9 mouse cellular contexts compared by ENCODE assay signal in the genomic region with DNA sequence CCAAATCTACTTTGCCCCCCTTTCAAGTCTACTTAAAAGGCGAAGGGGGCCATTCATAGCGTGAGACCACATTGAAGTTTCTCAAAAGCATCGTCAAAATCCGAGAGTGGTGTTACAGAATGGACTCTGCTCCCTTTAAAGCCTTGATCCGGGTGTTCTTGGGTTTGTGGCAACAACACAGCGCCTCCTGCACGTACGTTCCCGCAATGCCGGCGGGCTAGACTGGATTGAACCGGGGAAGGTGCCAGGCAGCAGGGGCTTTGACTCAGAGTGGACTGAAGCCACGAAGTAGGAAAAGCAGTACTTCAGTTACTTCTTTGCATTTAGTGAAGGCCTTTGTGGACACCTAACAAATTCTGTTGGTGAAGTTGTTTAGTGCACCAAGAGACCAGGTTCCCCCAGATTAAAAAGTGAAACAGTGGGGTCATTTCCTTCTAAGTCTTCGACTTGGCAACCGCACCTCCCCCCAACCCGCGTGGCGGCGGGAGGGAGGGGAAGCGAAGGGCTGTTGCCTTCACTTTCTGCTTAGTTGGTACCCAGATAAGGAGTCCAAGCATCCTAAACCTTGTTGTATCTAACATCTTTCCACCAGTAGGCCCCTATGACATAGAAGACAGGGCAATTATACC. TPM values are rescaled to one million over a fixed set of nuclear protein-coding genes. Genes with fewer than 3 reads are reported as not detected.
DNase-seq lines count a peak whose midpoint lies in the region; ATAC-seq and TF ChIP-seq lines count a peak whose summit lies in the region.
"Had no signal": no experiment of that assay in that cellular context is flagged by ENCODE, and none has a peak within 500 bp of the region (broad histone marks: within the 10 kb centered on the region; RNA-seq: fewer than 3 reads in every experiment).

No protein-coding gene starts in this region.

- peak; percentile 74 for DNase-seq in forebrain, embryonic 11.5 days (ENCODE audit: low spot score)
- DNase-seq in A20 (ENCODE audit: low read depth, low spot score): peak; percentile 66
- no peak for DNase-seq in heart, postnatal 0 days (ENCODE audit: low spot score)
- peak; percentile 83 for DNase-seq in lung, postnatal 0 days (ENCODE audit: low spot score)
- DNase-seq in right cerebral cortex, adult 2 months (ENCODE audit: low spot score in 2 of 2): no peak
- DNase-seq in urinary bladder, postnatal 25 days (ENCODE audit: low spot score): no peak
- DNase-seq in adrenal gland, postnatal 36 days: no peak
- DNase-seq: right cerebral cortex, postnatal 25 days had no signal

- no peak overlapping the region for H3K27ac ChIP-seq in forebrain, embryonic 11.5 days (ENCODE audit: low read depth, low read length)
- no peak overlapping the region for H3K27ac ChIP-seq in forebrain, embryonic 13.5 days
- H3K27ac ChIP-seq in heart, postnatal 0 days (ENCODE audit: low read depth): no peak overlapping the region
- H3K27ac ChIP-seq in lung, postnatal 0 days (ENCODE audit: low read length): 0 out of 2 replicates have a peak overlapping the region, but pooled peaks have one; percentile 23

- H3K36me3 ChIP-seq in forebrain, embryonic 11.5 days (ENCODE audit: control insufficient read depth, insufficient read depth, low read length): no peaks in the 10 kb centered on the region
- no peaks in the 10 kb centered on the region for H3K36me3 ChIP-seq in forebrain, embryonic 13.5 days (ENCODE audit: poor library complexity, severe bottlenecking)
- H3K36me3 ChIP-seq in heart, postnatal 0 days (replicated peaks; ENCODE audit: control insufficient read depth, insufficient read depth, low read length): no peaks in the 10 kb centered on the region
- no peaks in the 10 kb centered on the region for H3K36me3 ChIP-seq in lung, postnatal 0 days (ENCODE audit: insufficient read depth, low read length)

- no peak for ATAC-seq in forebrain, embryonic 11.5 days (replicated peaks; ENCODE audit: low FRiP score)
- no peak for ATAC-seq in forebrain, embryonic 13.5 days
- no peak for ATAC-seq in heart, postnatal 0 days (ENCODE audit: insufficient read depth, low read depth)
- ATAC-seq in lung, postnatal 0 days: peak; percentile 17

- peaks cover 90% of the 10 kb centered on the region for H3K27me3 ChIP-seq in forebrain, embryonic 11.5 days (ENCODE audit: control insufficient read depth, insufficient read depth, low read length)
- H3K27me3 ChIP-seq in forebrain, embryonic 13.5 days: peaks cover 100% of the 10 kb centered on the region
- peaks cover 99% of the 10 kb centered on the region for H3K27me3 ChIP-seq in heart, postnatal 0 days (ENCODE audit: control insufficient read depth, insufficient read depth, low read length)
- H3K27me3 ChIP-seq in lung, postnatal 0 days (replicated peaks; ENCODE audit: insufficient read depth, low read length): peaks cover 36% of the 10 kb centered on the region

- no peak overlapping the region for H3K4me2 ChIP-seq in forebrain, embryonic 11.5 days (ENCODE audit: low read depth, low read length, severe bottlenecking)
- H3K4me2 ChIP-seq in forebrain, embryonic 13.5 days: no peak overlapping the region
- no peak overlapping the region for H3K4me2 ChIP-seq in heart, postnatal 0 days (ENCODE audit: low read depth, low read length)
- peak overlapping the region; percentile 73 for H3K4me2 ChIP-seq in lung, postnatal 0 days (replicated peaks; ENCODE audit: low read depth, low read length)

- TF ChIP-seq CTCF in heart, postnatal 0 days (IDR thresholded peaks at IDR 0.05; ENCODE audit: low read depth): peak; percentile 20; the same call in 1 of the 2 replicates
- peak; percentile 74 for TF ChIP-seq CTCF in lung, postnatal 0 days (IDR thresholded peaks at IDR 0.05)

- peaks cover 5% of the 10 kb centered on the region; the same call in 1 of the 2 replicates for H3K4me1 ChIP-seq in forebrain, embryonic 11.5 days (replicated peaks; ENCODE audit: control insufficient read depth, insufficient read depth, low read length)
- peaks cover 17% of the 10 kb centered on the region for H3K4me1 ChIP-seq in forebrain, embryonic 13.5 days
- no peaks in the 10 kb centered on the region for H3K4me1 ChIP-seq in heart, postnatal 0 days (ENCODE audit: control insufficient read depth, insufficient read depth)
- H3K4me1 ChIP-seq in lung, postnatal 0 days (ENCODE audit: insufficient read depth, low read depth, low read length): peaks cover 6% of the 10 kb centered on the region; the same call in 1 of the 2 replicates

- no peak for TF ChIP-seq EP300 in heart, postnatal 0 days (IDR thresholded peaks at IDR 0.05; ENCODE audit: low read depth)
- no peak for TF ChIP-seq EP300 in lung, postnatal 0 days (IDR thresholded peaks at IDR 0.05)

- WGBS in forebrain, embryonic 11.5 days: under 1% methylated on average over 20 of the region's 20 CpGs
- WGBS in forebrain, embryonic 13.5 days: under 1% methylated on average over 20 of the region's 20 CpGs
- 1% methylated on average over 20 of the region's 20 CpGs for WGBS in heart, postnatal 0 days
- WGBS in lung, postnatal 0 days: 2% methylated on average over 20 of the region's 20 CpGs

- H3K9ac ChIP-seq in forebrain, embryonic 11.5 days (ENCODE audit: low read length): no peak overlapping the region
- H3K9ac ChIP-seq in forebrain, embryonic 13.5 days: no peak overlapping the region
- no peak overlapping the region for H3K9ac ChIP-seq in heart, postnatal 0 days (replicated peaks; ENCODE audit: low read depth, low read length)
- H3K9ac ChIP-seq in lung, postnatal 0 days (replicated peaks; ENCODE audit: low read depth): no peak overlapping the region

- no peak overlapping the region for H3K4me3 ChIP-seq in forebrain, embryonic 11.5 days (ENCODE audit: low read depth, low read length)
- no peak overlapping the region for H3K4me3 ChIP-seq in forebrain, embryonic 13.5 days
- H3K4me3 ChIP-seq in heart, postnatal 0 days (ENCODE audit: low read depth, low read length): no peak overlapping the region
- peak overlapping the region; percentile 19; the same call in 1 of the 2 replicates for H3K4me3 ChIP-seq in lung, postnatal 0 days (ENCODE audit: low read depth, low read length)

- H3K9me3 ChIP-seq in forebrain, embryonic 11.5 days (ENCODE audit: control insufficient read depth, low read length): no peaks in the 10 kb centered on the region
- no peaks in the 10 kb centered on the region for H3K9me3 ChIP-seq in forebrain, embryonic 13.5 days (replicated peaks)
- no peaks in the 10 kb centered on the region for H3K9me3 ChIP-seq in heart, postnatal 0 days (replicated peaks; ENCODE audit: control insufficient read depth, low read length)
- H3K9me3 ChIP-seq in lung, postnatal 0 days (ENCODE audit: low read length): no peaks in the 10 kb centered on the region

RNA-seq across cellular contexts. Expression of gene Foxa1, which starts 1.8 kb away (rescaled TPM):
- 1.7 and 1.9 TPM in 2 replicates for polyA plus RNA-seq in forebrain, embryonic 11.5 days (2014; fragmentation: Nextera tagmentation; extraction: Ambion mirVana)
- 0.43 and 1.0 TPM in 2 replicates for polyA plus RNA-seq in forebrain, embryonic 13.5 days (2015; fragmentation: Nextera tagmentation; extraction: Ambion mirVana)
- 1.6 TPM in 1 of 2 replicates, not detected in the other for total RNA-seq in heart, postnatal 0 days (2014; rRNA removed; ENCODE audit: low replicate concordance)
- polyA plus RNA-seq in heart, postnatal 0 days (2015; fragmentation: Nextera tagmentation; extraction: Ambion mirVana): 0.18 TPM in 1 of 2 replicates, not detected in the other
- polyA plus RNA-seq in lung, postnatal 0 days (2015; fragmentation: Nextera tagmentation; extraction: Ambion mirVana): 7.9 and 8.2 TPM in 2 replicates
- not detected for total RNA-seq in adrenal gland, postnatal 36 days (2021)

RNA-seq across cellular contexts. Expression of gene Ttc6, which starts 15.4 kb away (rescaled TPM):
- polyA plus RNA-seq in forebrain, embryonic 11.5 days (2014; fragmentation: Nextera tagmentation; extraction: Ambion mirVana): 0.44 and 0.57 TPM in 2 replicates
- polyA plus RNA-seq in forebrain, embryonic 13.5 days (2015; fragmentation: Nextera tagmentation; extraction: Ambion mirVana): 0.14 and 0.50 TPM in 2 replicates
- 0.15 TPM in 1 of 2 replicates, not detected in the other for total RNA-seq in heart, postnatal 0 days (2014; rRNA removed; ENCODE audit: low replicate concordance)
- 0.01 TPM in 1 of 2 replicates, not detected in the other for polyA plus RNA-seq in heart, postnatal 0 days (2015; fragmentation: Nextera tagmentation; extraction: Ambion mirVana)
- 2.1 and 2.5 TPM in 2 replicates for polyA plus RNA-seq in lung, postnatal 0 days (2015; fragmentation: Nextera tagmentation; extraction: Ambion mirVana)
- total RNA-seq in adrenal gland, postnatal 36 days (2021): not detected

Comparison
In these comparisons a context has a peak if more than half of its experiments do, and no peak if none do; other contexts are left out.
1. DNase-seq: peak in forebrain, embryonic 11.5 days (single experiment), A20 (single experiment) and lung, postnatal 0 days (single experiment); none in heart, postnatal 0 days (single experiment), right cerebral cortex, adult 2 months (0 of 2), urinary bladder, postnatal 25 days (single experiment) and adrenal gland, postnatal 36 days (0 of 2).